ENCODE assay signal across 8 mouse cellular contexts in the genomic region with DNA sequence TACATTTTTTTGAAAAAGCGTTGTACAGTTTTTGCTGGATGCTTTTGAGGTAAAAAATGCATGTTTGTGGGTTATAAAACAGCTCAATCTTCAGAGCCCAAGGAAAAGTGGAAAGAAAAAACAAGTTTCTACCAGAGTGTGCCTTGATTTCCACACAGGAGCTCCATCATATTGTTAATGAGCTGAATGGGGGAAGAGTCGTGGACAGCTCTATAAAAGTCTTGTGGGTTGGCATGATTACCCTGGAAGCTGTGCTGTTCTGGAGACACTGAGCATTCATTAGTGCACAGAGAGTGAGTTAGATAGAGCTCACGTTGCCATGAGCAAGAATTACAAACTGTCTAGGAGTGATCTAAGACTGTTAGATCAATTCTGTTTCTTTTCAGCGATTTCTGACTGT. TPM values are rescaled to one million over a fixed set of nuclear protein-coding genes. Genes with fewer than 3 reads are reported as not detected.
DNase-seq lines count a peak whose midpoint lies in the region; ATAC-seq and TF ChIP-seq lines count a peak whose summit lies in the region.

No protein-coding gene starts in this region.

- H3K4me3 ChIP-seq in heart, embryonic 10.5 days: peak overlapping the region; percentile 84
- H3K4me3 ChIP-seq in E14TG2a.4 (replicated peaks; ENCODE audit: low read length): peak overlapping the region; percentile 96
- peak overlapping the region; percentile 47 for H3K4me3 ChIP-seq in forebrain, embryonic 16.5 days (replicated peaks; ENCODE audit: low read length)
- peak overlapping the region; percentile 98 for H3K4me3 ChIP-seq in liver, embryonic 15.5 days (replicated peaks)

- no peaks in the 10 kb centered on the region for H3K9me3 ChIP-seq in heart, embryonic 10.5 days
- no peaks in the 10 kb centered on the region for H3K9me3 ChIP-seq in E14TG2a.4 (ENCODE audit: low read length)
- H3K9me3 ChIP-seq in forebrain, embryonic 16.5 days (ENCODE audit: control insufficient read depth, low read length): no peaks in the 10 kb centered on the region
- H3K9me3 ChIP-seq in liver, embryonic 15.5 days (replicated peaks): no peaks in the 10 kb centered on the region

- no peaks in the 10 kb centered on the region for H3K27me3 ChIP-seq in heart, embryonic 10.5 days (ENCODE audit: insufficient read depth, poor library complexity, severe bottlenecking)
- H3K27me3 ChIP-seq in E14TG2a.4 (ENCODE audit: insufficient read depth, low read length): no peaks in the 10 kb centered on the region
- no peaks in the 10 kb centered on the region for H3K27me3 ChIP-seq in forebrain, embryonic 16.5 days (replicated peaks; ENCODE audit: control insufficient read depth, insufficient read depth, low read length)
- no peaks in the 10 kb centered on the region for H3K27me3 ChIP-seq in liver, embryonic 15.5 days

- H3K4me2 ChIP-seq in forebrain, embryonic 16.5 days (ENCODE audit: low read length): peak overlapping the region; percentile 86
- H3K4me2 ChIP-seq in liver, embryonic 15.5 days: peak overlapping the region; percentile 72

- H3K36me3 ChIP-seq in heart, embryonic 10.5 days: peaks cover 52% of the 10 kb centered on the region
- H3K36me3 ChIP-seq in E14TG2a.4 (ENCODE audit: insufficient read depth, low read length): peaks cover 69% of the 10 kb centered on the region
- peaks cover 13% of the 10 kb centered on the region for H3K36me3 ChIP-seq in forebrain, embryonic 16.5 days (ENCODE audit: control insufficient read depth, insufficient read depth)
- H3K36me3 ChIP-seq in liver, embryonic 15.5 days (replicated peaks): peaks cover 50% of the 10 kb centered on the region

- H3K9ac ChIP-seq in forebrain, embryonic 16.5 days (replicated peaks; ENCODE audit: low read depth, low read length): peak overlapping the region; percentile 58
- peak overlapping the region; percentile 52 for H3K9ac ChIP-seq in liver, embryonic 15.5 days

- no peak for DNase-seq in heart, embryonic 10.5 days (ENCODE audit: low spot score)
- DNase-seq in heart, adult 18-20 months: no peak
- no peak for DNase-seq in cerebellum, postnatal 14 days
- DNase-seq in natural killer cell, adult 2 months (ENCODE audit: low spot score in 2 of 2): no peak
- DNase-seq in MN1 (ENCODE audit: low spot score): no peak

- no peak for ATAC-seq in forebrain, embryonic 16.5 days
- no peak for ATAC-seq in liver, embryonic 15.5 days (ENCODE audit: insufficient read depth)

- no peak for TF ChIP-seq CTCF in E14TG2a.4 (conservative IDR thresholded peaks at IDR 0.05; ENCODE audit: low read length)

- peaks cover 11% of the 10 kb centered on the region; the same call in 1 of the 2 replicates for H3K4me1 ChIP-seq in heart, embryonic 10.5 days
- peaks cover 47% of the 10 kb centered on the region for H3K4me1 ChIP-seq in E14TG2a.4 (replicated peaks; ENCODE audit: low read depth, low read length)
- H3K4me1 ChIP-seq in forebrain, embryonic 16.5 days (replicated peaks; ENCODE audit: control insufficient read depth, insufficient read depth, low read length): peaks cover 25% of the 10 kb centered on the region
- H3K4me1 ChIP-seq in liver, embryonic 15.5 days (replicated peaks): peaks cover 35% of the 10 kb centered on the region

- H3K27ac ChIP-seq in heart, embryonic 10.5 days: 0 out of 2 replicates have a peak overlapping the region, but pooled peaks have one; percentile 22
- no peak overlapping the region for H3K27ac ChIP-seq in forebrain, embryonic 16.5 days (ENCODE audit: low read length)
- peak overlapping the region; percentile 41; the same call in 1 of the 2 replicates for H3K27ac ChIP-seq in liver, embryonic 15.5 days (replicated peaks)

- 62% methylated on average over 4 of the region's 4 CpGs for WGBS in heart, embryonic 10.5 days
- 29% methylated on average over 4 of the region's 4 CpGs for WGBS in forebrain, embryonic 16.5 days
- WGBS in liver, embryonic 15.5 days (ENCODE audit: insufficient replicate concordance): 53% methylated on average over 4 of the region's 4 CpGs

RNA-seq across cellular contexts. Expression of a gene that starts 2.1 kb away (rescaled TPM):
- 382 and 501 TPM in 2 replicates for polyA plus RNA-seq in heart, embryonic 10.5 days (2016; fragmentation: Nextera tagmentation; extraction: Ambion mirVana)
- total RNA-seq in heart, adult 18-20 months (2021): 10 to 100 TPM; 61.9 to 63.4 TPM
- polyA plus RNA-seq in forebrain, embryonic 16.5 days (2015; fragmentation: Nextera tagmentation; extraction: Ambion mirVana): 537 and 587 TPM in 2 replicates
- 161 and 199 TPM in 2 replicates for polyA plus RNA-seq in liver, embryonic 15.5 days (2015; fragmentation: Nextera tagmentation; extraction: Ambion mirVana)

RNA-seq across cellular contexts. Expression of a gene that starts 2.5 kb away (rescaled TPM):
- polyA plus RNA-seq in heart, embryonic 10.5 days (2016; fragmentation: Nextera tagmentation; extraction: Ambion mirVana): 1,335 and 1,445 TPM in 2 replicates
- 100 to 1,000 TPM; 437 to 447 TPM for total RNA-seq in heart, adult 18-20 months (2021)
- 1,940 and 1,995 TPM in 2 replicates for polyA plus RNA-seq in forebrain, embryonic 16.5 days (2015; fragmentation: Nextera tagmentation; extraction: Ambion mirVana)
- 752 and 787 TPM in 2 replicates for polyA plus RNA-seq in liver, embryonic 15.5 days (2015; fragmentation: Nextera tagmentation; extraction: Ambion mirVana)

RNA-seq across cellular contexts. Expression of a gene that starts 39.7 kb away (rescaled TPM):
- 2.0 and 2.9 TPM in 2 replicates for polyA plus RNA-seq in heart, embryonic 10.5 days (2016; fragmentation: Nextera tagmentation; extraction: Ambion mirVana)
- under 1 TPM in 1 of 2 experiments, not detected in 1; 0.18 TPM for total RNA-seq in heart, adult 18-20 months (2021)
- 14.2 and 16.1 TPM in 2 replicates for polyA plus RNA-seq in forebrain, embryonic 16.5 days (2015; fragmentation: Nextera tagmentation; extraction: Ambion mirVana)
- 0.17 and 0.20 TPM in 2 replicates for polyA plus RNA-seq in liver, embryonic 15.5 days (2015; fragmentation: Nextera tagmentation; extraction: Ambion mirVana)

RNA-seq across cellular contexts. Expression of a gene that starts 51.5 kb away (rescaled TPM):
- 24.5 and 24.8 TPM in 2 replicates for polyA plus RNA-seq in heart, embryonic 10.5 days (2016; fragmentation: Nextera tagmentation; extraction: Ambion mirVana)
- total RNA-seq in heart, adult 18-20 months (2021): 10 to 100 TPM; 13.9 to 15.9 TPM
- 61.6 and 70.5 TPM in 2 replicates for polyA plus RNA-seq in forebrain, embryonic 16.5 days (2015; fragmentation: Nextera tagmentation; extraction: Ambion mirVana)
- polyA plus RNA-seq in liver, embryonic 15.5 days (2015; fragmentation: Nextera tagmentation; extraction: Ambion mirVana): 7.7 and 8.0 TPM in 2 replicates

Comparison
In these comparisons a context has a peak if more than half of its experiments do, and no peak if none do; other contexts are left out.
1. H3K4me3 ChIP-seq: peak in every context shown above with its lines; median percentile 98 in liver, embryonic 15.5 days; 96 in E14TG2a.4; 84 in heart, embryonic 10.5 days; 47 in forebrain, embryonic 16.5 days.